Mouse (Mus musculus): ENCODE measurements at regions not wholly inside any gene's neighbourhood (a gene's known extent, or its start where the extent isn't known, plus 50 kb on each side); places are given as distances from the start of the nearest gene placed in this dataset.

DNA sequence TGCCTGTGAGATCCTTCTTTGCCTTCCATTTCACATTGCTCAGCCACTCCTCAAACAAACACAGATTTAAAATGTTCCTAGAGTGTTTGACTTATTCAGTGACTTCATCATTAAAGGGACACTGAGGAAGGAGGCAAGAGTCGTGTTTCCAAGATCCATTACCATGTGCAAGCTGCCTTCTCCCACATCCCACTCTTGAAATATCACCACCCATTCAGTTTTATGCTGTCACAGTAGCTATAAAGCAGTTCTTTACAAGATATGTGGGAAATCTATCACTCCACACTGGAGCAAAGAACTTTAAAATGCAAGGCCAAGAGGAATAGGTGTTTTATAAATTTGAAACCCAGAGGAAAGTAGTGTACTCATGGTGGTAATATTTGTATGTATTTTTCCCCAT, 110.2 kb upstream of the Gm12695 start:
- Histone ChIP-seq H3K9ac (ENCODE audit: low read depth, low read length) (no peak overlapping the region), H3K79me2 (ENCODE audit: control insufficient read depth, insufficient read depth, low read length) (no peaks in the 10 kb centered on the region), H3K36me3 (ENCODE audit: control insufficient read depth, insufficient read depth, low read length) (no peaks in the 10 kb centered on the region), H3K27ac (replicated peaks; ENCODE audit: insufficient read depth, low read depth, low read length) (no peak overlapping the region), H3K27me3 (ENCODE audit: control insufficient read depth, insufficient read depth, low read length) (no peaks in the 10 kb centered on the region), H3K4me3 (ENCODE audit: insufficient read depth, low read depth, low read length) (no peak overlapping the region), H3K4me1 (ENCODE audit: control insufficient read depth, insufficient read depth, low read length) (no peaks in the 10 kb centered on the region)
- WGBS, result 41% methylated on average over 1 of the region's 1 CpGs
- no peak for TF ChIP-seq POLR2A (IDR thresholded peaks at IDR 0.05; ENCODE audit: extremely low read depth, insufficient read depth, low read length)
- no peak for TF ChIP-seq CTCF (IDR thresholded peaks at IDR 0.05; ENCODE audit: low read depth, low read length)
- no peak for DNase-seq (ENCODE audit: extremely low read depth, low read depth, low spot score)

GRCm38 (mm10) chr4:96881077-96881476, 96.1 kb upstream of the Gm12695 start:
- peak; percentile 5 for DNase-seq (ENCODE audit: extremely low read depth, low read depth, low spot score)
- Histone ChIP-seq H3K36me3 (ENCODE audit: control insufficient read depth, insufficient read depth, low read length) (no peaks in the 10 kb centered on the region), H3K4me1 (ENCODE audit: control insufficient read depth, insufficient read depth, low read length) (no peaks in the 10 kb centered on the region), H3K79me2 (ENCODE audit: control insufficient read depth, insufficient read depth, low read length) (no peaks in the 10 kb centered on the region), H3K27me3 (ENCODE audit: control insufficient read depth, insufficient read depth, low read length) (no peaks in the 10 kb centered on the region), H3K4me3 (ENCODE audit: insufficient read depth, low read depth, low read length) (no peak overlapping the region), H3K27ac (replicated peaks; ENCODE audit: insufficient read depth, low read depth, low read length) (no peak overlapping the region), H3K9ac (ENCODE audit: low read depth, low read length) (no peak overlapping the region)
- 58% methylated on average over 2 of the region's 2 CpGs for WGBS
- no peak for TF ChIP-seq CTCF (IDR thresholded peaks at IDR 0.05; ENCODE audit: low read depth, low read length)
- TF ChIP-seq POLR2A (IDR thresholded peaks at IDR 0.05; ENCODE audit: extremely low read depth, insufficient read depth, low read length), result no peak

GRCm38 (mm10) chr4:96878016-96878415, 93.0 kb upstream of the Gm12695 start:
- no peaks in the 10 kb centered on the region for H3K36me3 ChIP-seq (ENCODE audit: control insufficient read depth, insufficient read depth, low read length)
- TF ChIP-seq POLR2A (IDR thresholded peaks at IDR 0.05; ENCODE audit: extremely low read depth, insufficient read depth, low read length) (no peak), CTCF (IDR thresholded peaks at IDR 0.05; ENCODE audit: low read depth, low read length) (no peak)
- H3K9ac ChIP-seq (ENCODE audit: low read depth, low read length), result no peak overlapping the region
- H3K79me2 ChIP-seq (ENCODE audit: control insufficient read depth, insufficient read depth, low read length), result no peaks in the 10 kb centered on the region
- no peak for DNase-seq (ENCODE audit: extremely low read depth, low read depth, low spot score)
- 90% methylated on average over 1 of the region's 1 CpGs for WGBS
- no peaks in the 10 kb centered on the region for H3K4me1 ChIP-seq (ENCODE audit: control insufficient read depth, insufficient read depth, low read length)
- H3K27ac ChIP-seq (replicated peaks; ENCODE audit: insufficient read depth, low read depth, low read length), result no peak overlapping the region
- H3K4me3 ChIP-seq (ENCODE audit: insufficient read depth, low read depth, low read length), result no peak overlapping the region
- H3K27me3 ChIP-seq (ENCODE audit: control insufficient read depth, insufficient read depth, low read length), result no peaks in the 10 kb centered on the region

GRCm38 (mm10) chr4:96874644-96875043, 89.7 kb upstream of the Gm12695 start:
- DNase-seq (ENCODE audit: extremely low read depth, low read depth, low spot score), result peak; percentile 35
- Histone ChIP-seq H3K9ac (ENCODE audit: low read depth, low read length) (no peak overlapping the region), H3K4me1 (ENCODE audit: control insufficient read depth, insufficient read depth, low read length) (no peaks in the 10 kb centered on the region), H3K4me3 (ENCODE audit: insufficient read depth, low read depth, low read length) (no peak overlapping the region), H3K79me2 (ENCODE audit: control insufficient read depth, insufficient read depth, low read length) (no peaks in the 10 kb centered on the region), H3K36me3 (ENCODE audit: control insufficient read depth, insufficient read depth, low read length) (no peaks in the 10 kb centered on the region), H3K27me3 (ENCODE audit: control insufficient read depth, insufficient read depth, low read length) (no peaks in the 10 kb centered on the region), H3K27ac (replicated peaks; ENCODE audit: insufficient read depth, low read depth, low read length) (no peak overlapping the region)
- peak; percentile 52 for TF ChIP-seq CTCF (IDR thresholded peaks at IDR 0.05; ENCODE audit: low read depth, low read length)
- no peak for TF ChIP-seq POLR2A (IDR thresholded peaks at IDR 0.05; ENCODE audit: extremely low read depth, insufficient read depth, low read length)

GRCm38 (mm10) chr4:96845170-96845569, 60.2 kb upstream of the Gm12695 start:
- H3K79me2 ChIP-seq (ENCODE audit: control insufficient read depth, insufficient read depth, low read length), result no peaks in the 10 kb centered on the region
- H3K27me3 ChIP-seq (ENCODE audit: control insufficient read depth, insufficient read depth, low read length), result no peaks in the 10 kb centered on the region
- H3K4me1 ChIP-seq (ENCODE audit: control insufficient read depth, insufficient read depth, low read length), result no peaks in the 10 kb centered on the region
- TF ChIP-seq CTCF (IDR thresholded peaks at IDR 0.05; ENCODE audit: low read depth, low read length), result no peak
- no peak for TF ChIP-seq POLR2A (IDR thresholded peaks at IDR 0.05; ENCODE audit: extremely low read depth, insufficient read depth, low read length)
- H3K4me3 ChIP-seq (ENCODE audit: insufficient read depth, low read depth, low read length), result no peak overlapping the region
- H3K36me3 ChIP-seq (ENCODE audit: control insufficient read depth, insufficient read depth, low read length), result no peaks in the 10 kb centered on the region
- 85% methylated on average over 3 of the region's 3 CpGs for WGBS
- no peak overlapping the region for H3K9ac ChIP-seq (ENCODE audit: low read depth, low read length)
- no peak overlapping the region for H3K27ac ChIP-seq (replicated peaks; ENCODE audit: insufficient read depth, low read depth, low read length)
- DNase-seq (ENCODE audit: extremely low read depth, low read depth, low spot score), result no peak

Measured in liver, adult 2 months (tissue).